Mouse (Mus musculus) hindbrain, postnatal 0 days (tissue): ENCODE data around the gene Ccdc134. TPM values are rescaled to one million over a fixed set of nuclear protein-coding genes. Genes with fewer than 3 reads are reported as not detected.

Experiments
- ATAC-seq: fragments of 200-750 bp; cut with Nextera tagmentation; 2 replicates; pipeline ENCODE4 v1.8.0; 2017; ENCODE audit warnings: mild to moderate bottlenecking, moderate TSS enrichment, moderate library complexity
- DNase-seq: peaks from one replicate; pipeline ENCODE4 v3.0.0-alpha.2; 2015; ENCODE audit warnings: low spot score
- H3K27ac ChIP-seq: fragments of 300-500 bp; sonication (generic); 2 replicates; pipeline ENCODE4 v1.5.1; 2014; ENCODE audit warnings: mild to moderate bottlenecking
- H3K27me3 ChIP-seq: fragments of 300-500 bp; sonication (generic); 2 replicates; pipeline ENCODE4 v1.6.1; 2014; ENCODE audit warnings: low read length, mixed read lengths; ENCODE audit not compliant: insufficient read depth
- H3K36me3 ChIP-seq: fragments of 300-500 bp; sonication (generic); 2 replicates; pipeline ENCODE4 v1.6.1; 2014; ENCODE audit warnings: low read length, mixed read lengths; ENCODE audit not compliant: insufficient read depth
- H3K4me1 ChIP-seq: fragments of 300-500 bp; sonication (generic); 2 replicates; pipeline ENCODE4 v1.6.1; 2014; ENCODE audit warnings: antibody characterized with exemption, low read length, mixed read lengths; ENCODE audit not compliant: insufficient read depth
- H3K4me2 ChIP-seq: fragments of 300-500 bp; sonication (generic); 2 replicates; pipeline ENCODE4 v1.6.1; 2014; ENCODE audit warnings: low read depth, mild to moderate bottlenecking, low read length, moderate library complexity, mixed read lengths
- H3K4me3 ChIP-seq: fragments of 300-500 bp; sonication (generic); 2 replicates; pipeline ENCODE4 v1.5.1; 2014; ENCODE audit warnings: low read length
- H3K9ac ChIP-seq: fragments of 300-500 bp; sonication (generic); replicated peaks from 2 replicates; pipeline ENCODE4 v1.6.1; 2014; ENCODE audit warnings: mild to moderate bottlenecking, low read length, moderate library complexity, mixed read lengths
- H3K9me3 ChIP-seq: fragments of 300-500 bp; sonication (generic); 2 replicates; pipeline ENCODE4 v1.6.1; 2016; ENCODE audit warnings: low read length, mixed read lengths
- CTCF ChIP-seq: IDR thresholded peaks from 2 replicates; pipeline ENCODE4 v1.5.1; 2016; ENCODE audit warnings: antibody characterized with exemption, control low read depth, low read depth
- WGBS: fragments of 180-500 bp; shearing (Covaris S2); extraction: QIAGEN DNeasy Blood & Tissue Kit; methylation state at CpG from one replicate; pipeline ENCODE4 v1.1.7; 2014; 5-methylcytosine and 5-hydroxymethylcytosine counted together
- polyA plus RNA-seq: library from polyadenylated mRNA; unstranded; fragments of >200 nt; fragmentation: Nextera tagmentation; extraction: Ambion mirVana; gene quantifications from 2 replicates; pipeline ENCODE4 v1.2.1, GENCODE M21; 2015
- total RNA-seq: library from RNA; depleted of rRNA; stranded (reverse); fragments of >200 nt; gene quantifications from 2 replicates; pipeline ENCODE4 v1.2.3, GENCODE M21; 2014

Ccdc134 gene
- total and polyA plus RNA-seq, 2 experiments from 2014 or later, result 6.4 to 15.5 TPM

DNA sequence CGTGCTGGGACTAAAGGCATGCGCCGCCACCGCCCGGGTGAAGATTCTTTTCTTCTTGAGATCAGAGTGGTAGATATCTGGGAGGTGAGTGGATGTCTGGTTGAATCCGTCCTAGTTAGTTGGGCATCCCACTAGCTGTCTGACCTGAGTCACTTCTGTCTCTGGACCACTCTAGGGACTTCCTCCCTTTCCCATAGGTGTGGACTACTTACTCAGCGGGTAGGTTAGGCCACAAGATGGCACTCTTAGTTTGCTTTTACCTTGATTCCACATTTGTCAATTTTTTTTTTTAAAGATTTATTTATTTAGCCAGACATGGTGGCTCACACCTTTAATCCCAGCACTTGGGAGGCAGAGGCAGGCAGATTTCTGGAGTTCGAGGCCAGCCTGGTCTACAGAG, 11.5 kb downstream of the Ccdc134 start:
- no peaks in the 10 kb centered on the region for H3K9me3 ChIP-seq
- no peak overlapping the region for H3K4me2 ChIP-seq
- peak; percentile 56 for DNase-seq
- H3K4me3 ChIP-seq, result no peak overlapping the region
- H3K36me3 ChIP-seq, result no peaks in the 10 kb centered on the region
- peak; percentile 57 for TF ChIP-seq CTCF
- ATAC-seq, result no peak
- WGBS, result 93% methylated on average over 8 of the region's 8 CpGs
- no peaks in the 10 kb centered on the region for H3K4me1 ChIP-seq
- H3K9ac ChIP-seq, result no peak overlapping the region
- H3K27ac ChIP-seq, result no peak overlapping the region
- H3K27me3 ChIP-seq, result no peaks in the 10 kb centered on the region

DNA sequence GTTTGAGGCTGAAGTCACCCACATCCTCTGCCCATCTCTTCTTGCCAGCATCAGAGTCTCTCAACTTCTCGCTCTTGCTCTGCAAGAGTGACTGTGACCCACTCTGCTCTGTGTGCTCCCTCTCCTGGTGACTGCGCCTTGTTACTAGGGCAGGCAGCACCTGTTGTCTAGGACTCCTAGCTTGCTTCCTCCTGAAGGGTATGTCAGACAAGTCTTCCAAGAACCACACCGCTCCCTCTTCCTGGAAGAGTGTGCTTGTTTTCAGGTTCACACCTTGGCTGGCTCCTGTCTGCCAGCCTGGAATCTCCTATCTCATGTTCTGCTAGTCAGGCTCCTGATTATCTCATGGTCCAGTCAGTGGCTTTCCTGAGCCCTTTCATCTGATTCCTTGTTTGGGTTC, 12.6 kb downstream of the Ccdc134 start:
- Histone ChIP-seq H3K4me1 (no peaks in the 10 kb centered on the region), H3K4me3 (no peak overlapping the region), H3K4me2 (no peak overlapping the region), H3K27me3 (no peaks in the 10 kb centered on the region), H3K36me3 (no peaks in the 10 kb centered on the region), H3K27ac (no peak overlapping the region), H3K9me3 (no peaks in the 10 kb centered on the region), H3K9ac (no peak overlapping the region)
- 92% methylated on average over 3 of the region's 3 CpGs for WGBS
- ATAC-seq (no peak), DNase-seq (no peak)
- TF ChIP-seq CTCF, result no peak; the same call in 1 of the 2 replicates

DNA sequence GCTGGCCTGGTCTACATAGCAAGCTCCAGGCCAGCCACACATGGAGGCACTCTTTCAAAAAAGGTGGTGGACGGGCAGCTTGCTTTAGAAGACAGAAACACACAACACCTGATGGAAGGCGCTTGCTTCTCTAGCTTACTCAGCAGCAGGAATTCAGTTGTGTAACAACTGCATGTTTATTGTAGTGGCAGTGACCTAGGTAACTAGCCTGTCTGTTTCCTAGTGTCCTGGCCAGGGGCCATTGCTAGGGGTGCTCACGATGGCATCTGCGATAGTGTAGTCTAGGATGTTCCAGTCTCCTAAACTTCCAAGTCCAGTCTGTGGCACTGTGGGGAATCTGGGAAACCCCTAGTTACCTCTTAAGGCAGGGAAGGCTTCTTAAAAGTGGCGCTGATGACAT, 16.4 kb downstream of the Ccdc134 start:
- Histone ChIP-seq H3K27me3 (no peaks in the 10 kb centered on the region), H3K9me3 (no peaks in the 10 kb centered on the region), H3K27ac (peak overlapping the region; percentile 45; the same call in 1 of the 2 replicates), H3K4me2 (no peak overlapping the region), H3K4me1 (peaks cover 19% of the 10 kb centered on the region), H3K36me3 (no peaks in the 10 kb centered on the region), H3K4me3 (no peak overlapping the region), H3K9ac (no peak overlapping the region)
- DNase-seq, result no peak
- TF ChIP-seq CTCF, result no peak
- ATAC-seq, result no peak
- 63% methylated on average over 5 of the region's 5 CpGs for WGBS

DNA sequence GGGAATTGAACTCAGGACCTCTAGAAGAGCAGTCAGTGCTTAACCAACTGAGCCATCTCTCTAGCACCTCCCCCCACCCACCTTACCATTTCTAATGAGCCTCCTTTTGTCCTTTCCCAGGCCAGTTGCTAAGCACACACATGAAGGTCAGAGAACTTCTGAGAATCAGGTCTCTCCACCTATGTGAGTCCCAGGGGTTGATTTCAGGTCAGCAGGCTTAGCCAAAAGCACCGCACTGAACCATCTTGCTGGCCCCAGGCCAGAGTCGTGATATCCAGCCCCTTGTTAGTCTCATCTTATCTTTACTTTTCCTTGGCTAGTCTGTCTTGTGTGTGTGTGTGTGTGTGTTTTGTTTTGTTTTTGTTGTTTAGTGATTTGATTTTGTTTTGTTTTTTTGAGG, 17.7 kb downstream of the Ccdc134 start:
- no peak overlapping the region for H3K4me2 ChIP-seq
- no peaks in the 10 kb centered on the region for H3K9me3 ChIP-seq
- DNase-seq, result no peak
- ATAC-seq, result no peak
- no peak overlapping the region for H3K9ac ChIP-seq
- H3K4me3 ChIP-seq, result no peak overlapping the region
- no peak for TF ChIP-seq CTCF
- peaks cover 23% of the 10 kb centered on the region for H3K4me1 ChIP-seq
- peak overlapping the region; percentile 98 for H3K27ac ChIP-seq
- WGBS, result 34% methylated on average over 2 of the region's 2 CpGs
- no peaks in the 10 kb centered on the region for H3K36me3 ChIP-seq
- H3K27me3 ChIP-seq, result no peaks in the 10 kb centered on the region

DNA sequence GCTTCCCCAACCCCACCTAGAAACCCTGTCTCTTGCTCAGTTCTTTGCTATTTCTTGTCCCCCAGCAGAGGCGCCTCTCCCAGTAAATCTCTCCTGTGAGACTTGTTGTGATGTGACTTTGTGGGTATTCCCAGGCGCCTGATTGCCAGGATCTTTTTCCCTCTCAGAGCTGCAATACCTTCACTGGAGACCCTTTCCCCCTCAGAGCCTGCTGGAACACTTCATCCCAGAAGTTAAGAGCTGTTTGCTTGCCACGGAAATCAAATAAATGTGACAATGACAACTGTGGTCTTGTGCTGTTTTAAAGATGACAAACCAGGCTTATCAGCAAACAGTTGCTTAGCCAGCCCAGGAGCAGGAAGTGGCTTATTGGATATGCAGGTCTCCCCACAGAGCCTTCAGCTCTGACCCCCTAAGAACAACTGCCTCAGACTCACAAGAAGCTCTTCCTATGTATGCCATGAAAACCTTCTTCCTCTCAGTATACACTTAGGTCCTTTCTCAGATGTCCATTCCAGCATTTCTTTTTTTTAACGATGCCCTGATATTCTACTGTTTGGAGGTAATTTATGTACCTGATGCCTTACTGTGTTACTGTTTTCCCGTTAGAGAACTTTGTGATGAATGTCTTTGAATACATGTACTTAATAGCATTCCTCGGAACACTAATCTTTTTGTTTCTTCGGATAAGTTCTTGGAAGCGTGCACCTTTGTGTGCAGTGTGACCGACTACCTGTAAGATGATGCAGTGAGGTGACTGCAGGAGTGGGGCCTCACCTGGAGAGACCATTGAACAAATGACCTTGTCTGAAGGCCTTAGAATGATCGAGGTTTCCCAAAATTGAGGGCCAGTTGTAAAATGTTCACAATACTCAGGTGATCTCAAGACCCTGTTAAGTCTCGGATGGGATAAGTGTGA, 18.4 kb downstream of the Ccdc134 start:
- Histone ChIP-seq H3K9me3 (no peaks in the 10 kb centered on the region), H3K36me3 (no peaks in the 10 kb centered on the region), H3K9ac (0 out of 2 replicates have a peak overlapping the region, but pooled peaks have one; percentile 4), H3K4me3 (peak overlapping the region; percentile 75), H3K27ac (peak overlapping the region; percentile 98), H3K4me1 (peaks cover 23% of the 10 kb centered on the region), H3K4me2 (peak overlapping the region; percentile 82), H3K27me3 (no peaks in the 10 kb centered on the region)
- WGBS, result 15% methylated on average over 11 of the region's 11 CpGs
- DNase-seq (no peak), ATAC-seq (no peak)
- 0 out of 2 replicates have a peak, but pooled peaks have one; percentile 5 for TF ChIP-seq CTCF

DNA sequence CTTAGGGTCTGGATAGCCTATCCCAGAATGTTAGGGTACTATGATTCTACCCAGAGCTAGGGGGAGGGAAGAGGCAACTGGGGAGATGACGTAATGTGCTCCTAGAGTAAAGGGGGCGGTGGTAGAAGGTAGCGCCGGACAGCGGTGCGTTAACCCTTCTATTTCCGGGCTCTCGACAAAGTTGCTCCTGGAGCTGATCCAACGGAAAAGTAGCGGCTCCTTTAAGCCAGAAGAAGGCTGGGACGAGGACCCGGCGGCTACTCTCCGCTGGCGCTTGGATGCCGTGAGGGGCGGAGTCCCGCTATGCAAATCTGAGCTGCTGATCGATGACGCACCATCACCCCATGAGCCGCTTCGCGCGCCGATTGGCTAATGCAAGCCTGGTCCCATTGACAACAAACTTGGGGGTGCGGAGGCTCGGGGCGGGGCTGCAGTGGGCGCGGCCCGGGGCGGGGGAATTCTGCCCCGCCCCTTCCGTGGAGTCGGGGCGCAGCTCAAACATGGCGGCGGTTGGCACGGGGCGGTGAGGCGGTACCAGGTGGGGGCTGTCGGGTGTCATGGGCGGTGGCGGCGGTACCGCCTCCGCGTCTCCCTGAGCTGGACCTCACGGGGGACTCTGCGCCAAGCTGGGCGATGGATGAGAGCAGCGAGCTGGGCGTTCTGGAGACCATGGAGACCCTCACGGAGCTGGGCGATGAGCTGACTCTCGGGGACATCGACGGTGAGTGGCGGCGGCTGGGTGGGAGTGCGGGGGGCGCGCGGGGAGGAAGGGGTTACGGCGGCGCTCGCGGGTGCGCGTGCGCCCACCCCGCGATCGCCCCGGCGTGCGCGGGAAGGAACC, 19.3 kb downstream of the Ccdc134 start, which contains the start of gene Srebf2:
Gene Srebf2 (plus strand): TSS at position 412 of the 841 bp plus-strand sequence.
- H3K9me3 ChIP-seq, result no peaks in the 10 kb centered on the region
- DNase-seq, result peak; percentile 100
- no peaks in the 10 kb centered on the region for H3K36me3 ChIP-seq
- H3K27ac ChIP-seq, result peak within 1 kb of the TSS; percentile 98
- peaks cover 24% of the 10 kb centered on the region for H3K4me1 ChIP-seq
- H3K4me2 ChIP-seq, result peak within 1 kb of the TSS; percentile 82
- TF ChIP-seq CTCF, result peak; percentile 22
- peak within 1 kb of the TSS; percentile 88 for H3K9ac ChIP-seq
- no peaks in the 10 kb centered on the region for H3K27me3 ChIP-seq
- peak within 1 kb of the TSS; percentile 75 for H3K4me3 ChIP-seq
- peak; percentile 98 for ATAC-seq
- under 1% methylated on average over 73 of the region's 79 CpGs for WGBS
